Mouse (Mus musculus) MEL (cell line): ENCODE results near the gene Fyn. TPM values are rescaled to one million over a fixed set of nuclear protein-coding genes. Genes with fewer than 3 reads are reported as not detected.

Experiments used
- DNase-seq: peaks from one replicate; pipeline ENCODE4 v3.0.0; 2011; ENCODE audit warnings: low read depth, low spot score
- H3K27ac ChIP-seq: 2 replicates; pipeline ENCODE4 v1.5.1; 2012; ENCODE audit warnings: low read depth, mild to moderate bottlenecking, control low read depth, low read length, moderate library complexity; ENCODE audit not compliant: control insufficient read depth
- H3K27me3 ChIP-seq, 2 experiments: fragments of 150-350 bp in 1 of 2; sonication (generic) in 1 of 2; 2 replicates each; pipeline ENCODE4 v1.6.1; 2012; ENCODE audit warnings: low read length in 2 of 2, mild to moderate bottlenecking in 2 of 2, improper control_type of control experiment in 1 of 2, moderate library complexity in 1 of 2; ENCODE audit not compliant: insufficient read depth in 2 of 2, control insufficient read depth in 1 of 2
- H3K36me3 ChIP-seq, 2 experiments: 2 replicates each; pipeline ENCODE4 v1.6.1; 2012 to 2014; ENCODE audit warnings: low read length in 2 of 2, improper control_type of control experiment in 1 of 2, inconsistent platforms in 1 of 2, mild to moderate bottlenecking in 1 of 2; ENCODE audit not compliant: insufficient read depth in 2 of 2, control insufficient read depth in 1 of 2
- H3K4me1 ChIP-seq, 2 experiments: fragments of 150-350 bp in 1 of 2; sonication (generic) in 1 of 2; 2 replicates each; pipeline ENCODE4 v1.6.1; 2012; ENCODE audit warnings: low read length in 2 of 2, improper control_type of control experiment in 1 of 2, mild to moderate bottlenecking in 1 of 2; ENCODE audit not compliant: insufficient read depth in 2 of 2, control insufficient read depth in 1 of 2
- H3K4me3 ChIP-seq, 2 experiments: fragments of 150-350 bp in 1 of 2; sonication (generic) in 1 of 2; 2 replicates each; pipeline ENCODE4 v1.5.1; 2012; ENCODE audit warnings: low read depth in 2 of 2, low read length in 2 of 2, mild to moderate bottlenecking in 2 of 2, moderate library complexity in 2 of 2, control low read depth in 1 of 2, improper control_type of control experiment in 1 of 2; ENCODE audit not compliant: control insufficient read depth in 1 of 2, insufficient read depth in 1 of 2
- H3K79me2 ChIP-seq: 2 replicates; pipeline ENCODE4 v1.6.1; 2012; ENCODE audit warnings: mild to moderate bottlenecking, low read length, moderate library complexity; ENCODE audit not compliant: control insufficient read depth, poor library complexity, insufficient read depth
- H3K9ac ChIP-seq: 2 replicates; pipeline ENCODE4 v1.6.1; 2012; ENCODE audit warnings: low read depth, mild to moderate bottlenecking, control low read depth, low read length, moderate library complexity; ENCODE audit not compliant: control insufficient read depth, poor library complexity, severe bottlenecking
- H3K9me3 ChIP-seq: fragments of 150-350 bp; sonication (generic); replicated peaks from 2 replicates; pipeline ENCODE4 v1.6.1; 2012; ENCODE audit warnings: mild to moderate bottlenecking, low read length, improper control_type of control experiment, moderate library complexity; ENCODE audit not compliant: insufficient read depth
- E2F4 ChIP-seq: IDR thresholded peaks from 2 replicates; pipeline ENCODE4 v1.6.1; 2011; ENCODE audit warnings: low read depth, low read length, improper control_type of control experiment, borderline replicate concordance
- ELF1 ChIP-seq: IDR thresholded peaks from 2 replicates; pipeline ENCODE4 v1.6.1; 2014; ENCODE audit warnings: low read depth, mild to moderate bottlenecking, inconsistent platforms, low read length, improper control_type of control experiment, moderate library complexity
- GABPA ChIP-seq: IDR thresholded peaks from 2 replicates; pipeline ENCODE4 v1.6.1; 2012; ENCODE audit warnings: low read depth, mild to moderate bottlenecking, inconsistent platforms, low read length, improper control_type of control experiment, moderate library complexity
- HCFC1 ChIP-seq: IDR thresholded peaks from 2 replicates; pipeline ENCODE4 v1.6.1; 2012; ENCODE audit warnings: low read depth, mild to moderate bottlenecking, inconsistent platforms, low read length, improper control_type of control experiment, moderate library complexity
- JUND ChIP-seq: IDR thresholded peaks from 2 replicates; pipeline ENCODE4 v1.6.1; 2011; ENCODE audit warnings: low read depth, mild to moderate bottlenecking, improper control_type of control experiment, low read length
- MAFK ChIP-seq: IDR thresholded peaks from 2 replicates; pipeline ENCODE4 v1.6.1; 2011; ENCODE audit warnings: low read depth, mild to moderate bottlenecking, low read length, improper control_type of control experiment, borderline replicate concordance
- MXI1 ChIP-seq: IDR thresholded peaks from 2 replicates; pipeline ENCODE4 v1.6.1; 2011; ENCODE audit warnings: mild to moderate bottlenecking, low read depth, low read length, improper control_type of control experiment
- MYC ChIP-seq: IDR thresholded peaks from 2 replicates; pipeline ENCODE4 v1.6.1; 2011; ENCODE audit warnings: low read depth, mild to moderate bottlenecking, low read length, improper control_type of control experiment, moderate library complexity
- NELFE ChIP-seq: IDR thresholded peaks from 2 replicates; pipeline ENCODE4 v1.6.1; 2011; ENCODE audit warnings: low read depth, low read length, improper control_type of control experiment
- NRF1 ChIP-seq: IDR thresholded peaks from 2 replicates; pipeline ENCODE4 v1.6.1; 2014; ENCODE audit warnings: low read depth, mild to moderate bottlenecking, inconsistent platforms, low read length, improper control_type of control experiment, moderate library complexity; ENCODE audit not compliant: poor library complexity, insufficient read depth, severe bottlenecking
- POLR2AphosphoS2 ChIP-seq: IDR thresholded peaks from 2 replicates; pipeline ENCODE4 v1.6.1; 2011; ENCODE audit warnings: low read length, improper control_type of control experiment
- RAD21 ChIP-seq: IDR thresholded peaks from 2 replicates; pipeline ENCODE4 v1.6.1; 2011; ENCODE audit warnings: mild to moderate bottlenecking, low read depth, low read length, improper control_type of control experiment
- RCOR1 ChIP-seq: IDR thresholded peaks from 2 replicates; pipeline ENCODE4 v1.6.1; 2012; ENCODE audit warnings: low read depth, mild to moderate bottlenecking, inconsistent platforms, low read length, improper control_type of control experiment
- SIN3A ChIP-seq: IDR thresholded peaks from 2 replicates; pipeline ENCODE4 v1.6.1; 2012; ENCODE audit warnings: low read length, improper control_type of control experiment, inconsistent platforms
- SMC3 ChIP-seq: IDR thresholded peaks from 2 replicates; pipeline ENCODE4 v1.6.1; 2011; ENCODE audit warnings: low read depth, low read length, improper control_type of control experiment
- TBP ChIP-seq: IDR thresholded peaks from 2 replicates; pipeline ENCODE4 v1.8.0; 2011; ENCODE audit warnings: low read depth, low read length, improper control_type of control experiment
- USF1 ChIP-seq: IDR thresholded peaks from 2 replicates; pipeline ENCODE4 v1.6.1; 2014; ENCODE audit warnings: low read depth, mild to moderate bottlenecking, inconsistent platforms, low read length, improper control_type of control experiment, moderate library complexity
- ZKSCAN1 ChIP-seq: IDR thresholded peaks from 2 replicates; pipeline ENCODE4 v1.6.1; 2012; ENCODE audit warnings: low read depth, mild to moderate bottlenecking, inconsistent platforms, low read length, improper control_type of control experiment, moderate library complexity
- polyA plus RNA-seq, 2 experiments: library from polyadenylated mRNA; stranded (reverse) in 1 of 2; unstranded in 1 of 2; fragments of >175 nt in 1 of 2; fragments of >200 nt in 1 of 2; gene quantifications; 2 replicates each; pipeline versions ENCODE4 v1.2.1 to v1.2.4; 2012; ENCODE audit warnings: low replicate concordance in 2 of 2, low read depth in 1 of 2; ENCODE audit not compliant: insufficient read length in 2 of 2, insufficient read depth in 1 of 2, missing spikeins in 1 of 2
- total RNA-seq: library from RNA; depleted of rRNA; stranded (reverse); fragments of 300-350 nt; gene quantifications from 2 replicates; pipeline ENCODE4 v1.2.3, GENCODE M21; 2012

Fyn gene
- total and polyA plus RNA-seq, 3 experiments = 0.03 TPM; not detected in 2

- H3K27ac ChIP-seq = no peak overlapping the region
- no peak for DNase-seq
- H3K4me3 ChIP-seq = no peak overlapping the region
- no peaks in the 10 kb centered on the region for H3K79me2 ChIP-seq
- H3K36me3 ChIP-seq = no peaks in the 10 kb centered on the region
- H3K4me1 ChIP-seq = no peaks in the 10 kb centered on the region
- TF ChIP-seq HCFC1 (no peak), ZKSCAN1 (no peak), MXI1 (no peak), JUND (no peak), GABPA (no peak), POLR2AphosphoS2 (no peak), TBP (no peak), SIN3A (no peak), SMC3 (no peak), RCOR1 (no peak), RAD21 (no peak), MAFK (no peak), E2F4 (no peak), USF1 (no peak), ELF1 (no peak), NELFE (no peak)
- TF ChIP-seq, all 39 proteins: peak for 0
- Histone ChIP-seq H3K9ac (no peak overlapping the region), H3K9me3 (no peaks in the 10 kb centered on the region), H3K27me3 (no peaks in the 10 kb centered on the region)
Observed at GRCm38 (mm10) chr10:39371467-39371866, 2.8 kb downstream of the Fyn start.

- no peak for TF ChIP-seq MYC
- no peak for TF ChIP-seq JUND
- no peak for TF ChIP-seq NELFE
- no peak for TF ChIP-seq NRF1
- Histone ChIP-seq H3K9ac (no peak overlapping the region), H3K4me3 (no peak overlapping the region), H3K9me3 (no peaks in the 10 kb centered on the region), H3K27ac (no peak overlapping the region), H3K36me3 (no peaks in the 10 kb centered on the region), H3K27me3 (no peaks in the 10 kb centered on the region), H3K4me1 (no peaks in the 10 kb centered on the region), H3K79me2 (no peaks in the 10 kb centered on the region)
- DNase-seq = no peak
Observed at GRCm38 (mm10) chr10:39371991-39372390, 3.3 kb downstream of the Fyn start.
